Mouse (Mus musculus): ENCODE data around the gene Thnsl1.
"Not testable (repeated sequence)": the region's sequence is repeated elsewhere in the genome, so short reads cannot be mapped to it uniquely, and the experiment has no call there.

Gene Thnsl1

DNA sequence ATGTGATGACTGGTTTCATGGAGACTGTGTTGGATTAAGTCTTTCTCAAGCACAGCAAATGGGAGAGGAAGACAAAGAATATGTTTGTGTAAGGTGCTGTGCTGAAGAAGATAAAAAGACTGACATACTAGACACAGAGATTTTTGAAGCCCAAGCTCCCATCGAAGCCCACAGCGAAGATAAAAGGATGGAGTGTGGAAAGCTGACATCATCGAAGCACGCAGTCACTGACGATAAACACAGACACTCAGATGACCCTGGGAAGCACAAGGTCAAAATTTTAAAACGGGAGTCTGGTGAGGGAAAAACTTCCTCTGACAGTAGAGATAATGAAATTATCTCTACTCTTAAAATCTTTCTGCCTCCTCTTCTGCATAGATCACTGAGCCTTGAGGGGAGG is 38.6 kb downstream of the Thnsl1 start:
- not testable (repeated sequence) for DNase-seq

DNA sequence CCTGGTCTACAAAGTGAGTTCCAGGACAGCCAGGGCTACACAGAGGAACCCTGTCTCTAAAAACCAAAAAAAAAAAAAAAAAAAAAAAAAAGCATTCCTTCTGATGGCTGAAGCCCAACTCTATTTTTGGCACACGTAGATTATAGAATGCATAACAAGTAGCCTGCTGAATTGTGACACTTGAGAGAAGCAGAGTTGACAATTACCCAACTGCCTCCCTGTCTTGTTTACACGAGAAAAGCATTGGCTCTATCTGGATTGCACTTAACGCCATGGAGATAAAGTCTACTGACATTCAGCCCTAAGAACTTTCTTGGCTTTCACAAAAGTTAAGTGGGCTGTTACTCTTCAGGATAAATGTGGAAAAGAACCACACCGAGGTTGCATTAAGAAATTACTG is 39.5 kb downstream of the Thnsl1 start:
- DNase-seq, result no peak

DNA sequence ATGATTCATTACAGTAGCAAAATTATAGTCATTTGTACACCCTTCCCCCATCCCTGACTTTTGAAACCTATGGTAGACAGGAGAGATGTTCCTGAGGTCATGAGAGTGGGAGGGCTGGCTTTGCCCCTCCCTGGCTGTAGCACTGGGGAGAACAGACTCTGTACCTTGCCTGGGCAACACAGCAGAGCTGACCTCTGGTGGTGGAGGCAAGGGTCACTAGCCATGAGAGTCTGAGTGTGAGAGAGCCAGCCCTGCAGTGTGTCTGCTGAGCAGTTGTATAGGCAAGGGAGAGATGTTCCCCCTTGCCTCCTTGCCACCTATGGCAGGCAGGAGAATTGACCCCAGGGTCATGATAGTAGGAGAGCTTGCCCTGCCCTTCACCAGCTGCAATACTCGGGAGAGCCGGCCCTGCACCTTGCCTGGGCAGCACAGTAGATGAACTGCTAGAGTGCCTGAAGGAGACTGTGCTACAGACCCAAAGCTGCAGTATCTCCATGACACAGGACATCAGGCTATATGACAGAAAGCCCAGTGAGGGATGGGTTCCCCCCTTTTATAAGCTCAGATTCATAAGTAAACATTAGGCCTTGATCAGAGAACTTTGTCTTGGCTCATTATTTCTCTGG is 40.1 kb downstream of the Thnsl1 start:
- no peak for DNase-seq

DNA sequence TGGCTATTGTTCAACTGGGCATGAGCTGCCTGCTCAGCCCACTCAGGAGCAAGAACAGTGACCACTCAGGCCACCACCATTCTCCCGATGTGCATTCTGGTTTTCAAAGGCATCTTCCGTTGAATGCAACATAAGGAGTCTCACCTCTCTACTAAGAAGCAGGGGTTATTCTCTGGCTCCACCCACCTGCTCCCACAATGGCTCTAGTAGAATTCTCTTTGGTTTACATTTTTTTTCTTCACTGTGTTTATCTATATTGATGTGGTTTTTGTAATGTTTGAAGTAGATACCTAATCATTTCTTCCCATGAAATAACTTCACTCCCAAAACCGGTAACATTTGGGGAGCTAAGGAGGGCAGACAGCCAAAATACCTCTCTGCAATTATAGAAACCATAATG is 48.1 kb downstream of the Thnsl1 start:
- no peak for DNase-seq

DNA sequence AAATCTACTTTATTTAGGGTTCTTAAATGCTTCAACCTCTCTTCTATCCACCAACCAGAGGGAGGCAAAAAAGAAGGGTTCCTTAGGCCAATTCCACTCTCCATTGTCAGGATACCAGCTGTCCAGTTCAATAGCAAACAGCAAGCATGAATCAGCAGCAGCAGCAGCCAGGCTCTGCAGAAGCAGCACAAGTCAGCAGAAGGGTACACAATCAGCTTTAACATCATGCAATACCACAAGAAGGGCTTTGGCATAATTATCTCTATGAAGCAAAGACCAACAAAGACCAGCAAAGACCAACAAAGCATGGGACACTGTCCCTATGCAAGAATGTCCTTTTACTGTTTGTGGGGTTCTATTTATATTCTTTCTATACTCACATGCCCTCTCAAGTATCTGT is 48.8 kb downstream of the Thnsl1 start:
- no peak for DNase-seq

DNA sequence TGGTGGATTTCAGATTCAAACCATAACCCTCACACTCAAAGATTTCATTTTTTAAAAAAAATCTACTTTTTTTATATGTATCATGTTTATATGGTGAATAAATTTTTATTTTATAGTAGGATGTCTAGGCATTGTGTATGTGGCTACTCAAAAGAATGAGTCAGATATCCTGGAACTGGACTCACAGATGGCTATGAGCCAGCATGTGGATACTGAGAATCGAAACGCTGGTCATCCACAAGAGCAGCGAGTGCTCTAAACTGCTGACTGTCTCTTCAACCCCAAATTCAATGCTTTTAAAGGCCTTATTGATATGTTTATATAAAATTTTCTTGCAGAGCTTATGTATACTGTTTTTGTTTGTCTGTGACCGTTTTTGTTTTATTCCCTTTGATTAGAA is 52.8 kb downstream of the Thnsl1 start:
- no peak for DNase-seq

DNA sequence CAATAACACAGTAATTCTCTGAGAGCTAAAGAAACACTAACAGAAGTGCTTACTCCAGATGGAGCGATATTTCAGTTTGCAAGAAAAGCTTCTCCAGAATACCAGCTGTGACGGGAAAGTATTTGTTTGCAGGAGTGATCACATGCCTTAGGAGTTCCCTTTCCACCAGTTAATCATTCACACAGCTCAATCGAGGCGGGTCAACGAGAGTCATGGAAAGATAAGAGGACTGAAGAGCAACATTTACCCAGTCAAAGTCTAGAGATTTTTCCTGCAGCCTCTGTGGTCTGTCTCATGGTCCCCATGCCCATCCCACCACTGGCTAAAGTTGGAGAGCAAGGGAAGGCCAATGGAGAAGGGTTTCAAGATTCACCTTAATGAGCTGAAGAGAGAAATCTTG is 53.6 kb downstream of the Thnsl1 start:
- no peak for DNase-seq

DNA sequence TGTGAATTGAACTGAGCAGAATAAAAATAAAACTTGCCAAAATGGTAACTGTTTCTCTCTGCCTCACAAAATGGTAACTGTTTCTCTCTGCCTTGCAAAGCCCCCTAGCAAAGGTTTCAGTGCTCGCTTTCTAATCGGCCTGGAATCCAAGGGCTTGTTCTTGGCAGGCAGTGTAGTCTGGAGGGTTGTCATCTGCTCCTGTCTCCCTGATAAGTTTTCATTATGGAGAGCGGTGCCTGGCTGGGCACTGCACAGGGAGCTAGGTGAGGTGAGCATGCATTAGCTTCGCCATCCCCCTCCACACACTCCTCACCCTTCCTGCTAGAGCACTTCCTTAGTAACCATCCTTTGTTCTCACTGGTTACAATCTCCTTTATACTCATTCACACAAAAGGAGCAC is 54.5 kb downstream of the Thnsl1 start:
- no peak for DNase-seq

DNA sequence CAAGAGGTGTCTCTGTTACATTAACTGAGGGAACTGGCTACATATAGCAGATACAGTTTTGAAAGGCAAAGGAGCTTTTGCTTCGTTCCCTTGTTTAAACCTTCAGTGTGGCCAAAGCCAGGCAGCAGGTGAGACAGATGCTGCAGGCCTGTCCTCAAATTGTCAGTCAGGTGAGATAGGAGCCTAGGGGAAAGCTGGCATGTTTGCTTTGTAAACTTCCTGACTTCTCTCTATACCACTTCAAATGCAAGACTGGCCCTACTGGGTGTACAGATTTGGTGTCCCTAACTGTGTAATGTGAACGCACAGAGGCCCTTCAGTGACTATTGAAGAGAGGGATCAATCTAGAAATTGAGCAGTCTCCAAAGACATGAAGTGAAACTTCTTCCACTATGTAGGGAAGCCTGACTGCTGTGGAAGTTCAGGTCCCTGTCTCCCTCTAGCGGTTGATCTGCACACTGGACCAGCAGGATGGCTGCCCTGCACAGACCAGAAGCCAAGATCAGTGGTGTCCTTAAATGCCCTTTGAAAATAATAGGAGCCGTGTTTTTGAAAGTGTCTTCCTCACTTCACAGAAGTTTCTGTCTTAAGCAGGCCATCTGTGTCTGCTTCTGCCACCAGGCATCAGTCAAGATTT is 56.0 kb downstream of the Thnsl1 start:
- DNase-seq, result peak; percentile 53

DNA sequence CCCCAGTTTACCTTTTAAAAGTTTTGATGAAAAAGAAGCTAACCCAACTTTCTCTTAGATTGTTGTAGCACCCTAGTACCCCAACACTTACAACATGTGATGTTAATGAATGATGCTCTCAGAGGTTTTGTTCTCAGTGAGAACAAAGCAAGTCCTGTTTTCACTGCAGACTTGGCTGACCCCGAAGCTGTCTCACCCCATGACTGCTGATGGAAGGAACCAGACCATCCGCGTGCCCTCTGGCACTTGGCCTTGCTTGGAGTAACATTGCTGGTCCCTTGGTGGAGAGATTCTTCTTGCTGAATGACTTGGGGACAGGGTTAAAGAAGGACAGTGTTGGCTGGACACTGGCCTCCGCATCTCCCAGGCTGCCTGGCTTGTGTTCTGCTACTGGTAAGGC is 58.5 kb downstream of the Thnsl1 start:
- DNase-seq, result no peak
